Mouse (Mus musculus) large intestine, adult 2 months (tissue): ENCODE measurements at regions not wholly inside any gene's neighbourhood (a gene's known extent, or its start where the extent isn't known, plus 50 kb on each side); places are given as distances from the start of the nearest gene placed in this dataset.

Source experiments
- DNase-seq: peaks from one replicate; pipeline ENCODE4 v3.0.0-alpha.2; 2012; ENCODE audit warnings: low read depth, low spot score
- WGBS: fragments of 180-500 bp; shearing (Covaris S2); methylation state at CpG from one replicate; pipeline ENCODE4 v1.1.7; 2018; 5-methylcytosine and 5-hydroxymethylcytosine counted together

DNA sequence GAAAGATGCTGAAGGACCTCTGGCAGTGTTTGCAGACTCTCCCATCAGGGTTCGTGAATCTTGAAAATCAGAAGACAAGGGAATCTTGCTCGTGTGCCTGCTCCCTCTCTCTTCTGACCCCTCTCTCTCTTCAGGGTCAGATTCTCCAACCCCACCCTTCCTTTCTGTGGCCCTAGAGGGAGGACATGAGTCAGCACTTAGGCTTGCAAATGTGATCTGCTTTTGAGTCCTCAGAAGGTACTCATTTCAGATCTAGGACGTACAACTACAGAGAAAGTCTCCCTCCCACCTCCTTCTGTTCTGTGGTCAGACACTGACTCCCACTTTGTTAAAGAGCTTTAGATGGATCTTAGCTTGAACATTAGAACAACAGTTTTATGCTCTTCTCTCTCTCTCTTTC, 156.9 kb upstream of the Prdm1 start:
- WGBS, result 59% methylated on average over 3 of the region's 3 CpGs
- DNase-seq, result no peak

DNA sequence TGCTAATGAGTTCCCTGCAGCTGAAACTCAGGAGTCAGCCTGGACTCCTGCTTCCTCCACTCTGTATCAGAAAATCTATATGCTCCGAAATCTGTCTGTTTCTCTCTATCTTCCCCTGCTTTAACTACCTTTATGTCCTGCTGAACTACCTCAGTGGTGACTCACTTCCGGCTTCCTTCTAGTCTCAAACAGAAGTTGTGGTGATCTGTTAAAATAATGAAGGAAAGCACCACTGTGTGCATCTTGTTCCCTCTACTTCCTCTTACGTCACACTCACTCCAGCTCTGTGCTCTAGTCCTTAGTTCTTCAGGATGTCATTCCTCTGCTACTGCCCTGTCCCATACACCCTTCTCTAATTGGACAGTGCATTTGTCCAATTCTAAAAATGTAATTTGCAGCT, 148.2 kb upstream of the Prdm1 start:
- no peak for DNase-seq
- WGBS, result 83% methylated on average over 3 of the region's 3 CpGs

DNA sequence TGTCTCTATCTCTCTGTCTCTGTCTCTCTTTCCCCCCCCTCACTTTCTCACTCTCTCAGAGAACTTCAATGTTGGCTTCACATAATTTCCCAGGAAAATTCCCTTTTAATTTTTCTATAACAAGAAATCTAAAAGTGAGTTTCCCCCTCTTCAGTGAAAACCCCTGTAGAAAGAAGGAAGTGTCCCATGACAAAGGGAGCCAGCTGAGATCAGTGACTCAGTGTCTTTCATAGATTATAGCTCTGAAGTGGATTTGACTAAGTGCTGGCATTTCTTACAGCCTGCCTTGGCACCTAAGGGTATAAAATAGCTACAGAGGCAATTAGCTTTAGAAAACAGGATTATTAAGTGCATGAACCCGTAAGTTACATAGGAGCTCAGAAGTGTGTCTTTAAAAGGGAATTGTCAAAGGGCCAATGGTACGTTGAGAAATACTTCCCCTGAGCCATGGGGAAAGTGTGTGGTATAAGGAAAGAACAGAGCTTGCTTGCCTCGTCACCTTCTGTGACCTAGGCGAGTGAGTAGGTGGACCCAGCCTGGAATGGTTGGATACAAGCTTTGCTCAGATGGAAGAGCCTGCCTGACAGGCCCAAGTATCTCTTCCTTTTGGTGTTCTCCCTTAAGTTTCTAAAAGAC, 137.3 kb upstream of the Prdm1 start:
- 87% methylated on average over 4 of the region's 4 CpGs for WGBS

DNA sequence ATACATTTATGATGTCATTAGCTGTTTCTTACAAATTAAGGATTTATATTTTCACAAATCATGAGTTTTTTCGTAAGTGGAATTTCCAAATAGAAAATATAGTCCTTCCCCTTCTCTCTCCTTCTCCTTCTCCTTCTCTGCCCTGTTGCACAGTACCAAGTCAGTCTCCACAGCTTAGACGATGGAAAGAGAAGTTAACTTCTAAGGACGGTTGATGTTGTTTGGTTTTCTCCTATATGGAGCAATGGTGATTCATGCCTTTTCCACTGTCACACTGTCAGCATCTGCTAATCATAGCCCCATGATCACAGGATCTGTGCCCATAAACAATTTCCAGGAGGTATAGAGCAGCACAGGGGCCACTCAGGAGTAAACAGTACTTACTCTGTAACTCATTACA, 131.2 kb upstream of the Prdm1 start:
- 77% methylated on average over 3 of the region's 3 CpGs for WGBS
- no peak for DNase-seq

More for the DNA sequence above, 137.3 kb upstream of the Prdm1 start:
- no peak for DNase-seq

GRCm38 (mm10) chr10:44653761-44654160, 125.5 kb upstream of the Prdm1 start:
- DNase-seq, result no peak
- 76% methylated on average over 5 of the region's 5 CpGs for WGBS

DNA sequence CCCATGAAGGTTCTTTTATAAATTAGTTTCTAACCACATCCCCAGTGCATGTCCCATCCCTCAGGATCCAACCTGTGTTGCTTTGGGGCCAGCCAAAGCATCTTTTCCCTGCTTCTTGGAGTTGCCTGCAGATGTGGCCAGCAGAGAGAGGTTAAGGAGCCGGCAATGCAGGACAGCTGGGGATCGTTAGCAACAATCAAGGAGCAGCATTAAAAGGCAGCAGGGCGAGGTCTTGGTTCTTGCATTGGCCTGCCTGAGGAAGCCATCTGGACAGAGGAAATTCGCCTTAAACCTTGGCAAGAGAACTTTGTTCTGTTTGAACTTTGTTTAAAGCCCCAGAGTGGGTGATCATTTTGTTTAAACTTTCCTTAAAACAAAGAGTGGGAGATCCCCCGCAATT, 118.7 kb upstream of the Prdm1 start:
- WGBS, result 27% methylated on average over 5 of the region's 5 CpGs

DNA sequence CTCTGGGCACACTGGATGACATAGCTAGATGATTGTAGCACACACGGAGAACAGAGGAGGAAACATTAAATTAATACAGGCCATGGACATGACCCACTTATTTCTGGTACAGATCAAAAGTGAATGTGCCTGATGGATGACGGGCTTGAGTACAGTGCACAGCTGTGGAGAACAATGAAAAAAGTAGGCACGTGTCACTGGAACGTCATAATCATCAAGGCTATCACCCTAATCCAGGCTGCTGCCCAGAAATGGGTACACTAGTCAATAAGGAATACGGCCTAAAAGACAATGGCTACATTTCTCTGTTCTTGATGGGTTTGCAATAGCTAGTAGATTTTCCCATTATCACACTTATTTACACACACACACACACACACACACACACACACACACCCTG, 118.3 kb upstream of the Prdm1 start:
- DNase-seq, result no peak
- WGBS, result 86% methylated on average over 5 of the region's 5 CpGs

More for the DNA sequence above, 118.7 kb upstream of the Prdm1 start:
- DNase-seq, result no peak

GRCm38 (mm10) chr10:44641616-44642015, 113.3 kb upstream of the Prdm1 start:
- DNase-seq, result no peak
- 86% methylated on average over 2 of the region's 2 CpGs for WGBS

GRCm38 (mm10) chr10:44640620-44641019, 112.3 kb upstream of the Prdm1 start:
- DNase-seq, result no peak

GRCm38 (mm10) chr10:44638678-44639077, 110.4 kb upstream of the Prdm1 start:
- no peak for DNase-seq
- WGBS, result 82% methylated on average over 2 of the region's 2 CpGs

More at GRCm38 (mm10) chr10:44640620-44641019, 112.3 kb upstream of the Prdm1 start:
- WGBS, result 96% methylated on average over 8 of the region's 8 CpGs

GRCm38 (mm10) chr10:44636786-44637185, 108.5 kb upstream of the Prdm1 start:
- no peak for DNase-seq
- 83% methylated on average over 3 of the region's 3 CpGs for WGBS

- no peak for DNase-seq
These were observed 107.8 kb upstream of the Prdm1 start for GRCm38 (mm10) chr10:44636061-44636460.

DNA sequence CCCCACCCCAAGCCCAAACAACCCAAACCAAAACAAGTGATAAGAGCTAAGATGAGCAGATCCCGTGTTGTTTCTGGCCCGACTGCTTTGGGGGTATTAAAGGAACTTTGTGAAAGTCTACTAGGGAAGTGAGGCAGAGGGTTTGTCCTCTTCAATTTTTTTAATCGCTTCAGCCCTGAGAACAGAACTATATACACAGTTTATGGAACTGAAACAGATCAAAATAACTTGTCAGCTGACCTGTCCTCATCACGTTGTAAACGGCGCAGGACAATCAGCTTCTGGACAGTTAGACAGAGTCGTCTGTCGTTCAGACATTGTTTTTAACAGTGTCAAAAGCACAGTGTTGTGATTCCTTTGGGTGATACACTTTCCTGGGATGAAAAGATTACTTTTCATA, 103.3 kb upstream of the Prdm1 start:
- WGBS, result 65% methylated on average over 8 of the region's 8 CpGs

DNA sequence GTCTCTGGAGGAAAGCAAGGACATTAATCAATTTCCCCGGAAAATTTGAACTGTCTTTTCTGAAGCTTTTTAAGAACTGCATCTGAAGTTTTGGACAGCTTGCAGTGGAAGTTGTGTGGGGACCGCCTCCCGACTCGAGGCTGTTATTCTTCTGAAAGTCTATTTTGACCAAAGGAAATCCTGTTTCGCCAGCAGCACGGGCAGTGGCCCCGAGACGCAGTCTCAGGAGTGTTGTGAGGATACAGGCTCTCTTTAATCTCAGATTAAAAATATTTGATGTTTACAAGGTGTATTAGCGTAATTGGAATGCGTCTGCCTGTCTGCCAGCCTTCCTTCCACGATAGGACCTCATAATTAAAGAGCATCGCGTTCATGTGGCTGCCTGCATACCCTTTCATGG, 102.2 kb upstream of the Prdm1 start:
- no peak for DNase-seq
- 68% methylated on average over 13 of the region's 13 CpGs for whole genome bisulfite sequencing

More for the DNA sequence above, 103.3 kb upstream of the Prdm1 start:
- DNase-seq, result no peak

DNA sequence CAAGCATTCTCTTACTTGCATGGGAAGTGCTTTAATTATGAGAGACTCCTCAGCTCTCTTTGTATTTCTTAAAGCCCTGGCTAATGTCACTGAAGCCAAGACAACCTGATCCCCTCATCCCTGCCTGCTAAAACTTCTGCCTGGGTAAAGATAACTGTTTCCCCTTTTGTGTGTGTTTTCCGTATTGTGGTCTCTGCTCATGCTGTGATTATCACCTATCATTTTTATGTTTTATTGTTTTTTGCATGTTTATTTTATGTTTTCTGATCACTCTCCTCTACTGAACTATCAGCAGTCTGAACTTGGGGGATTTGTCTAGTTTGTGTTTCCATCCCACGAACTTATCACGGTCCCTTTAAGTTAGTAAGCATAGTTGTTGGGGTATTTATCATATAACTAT, 100.1 kb upstream of the Prdm1 start:
- WGBS, result 91% methylated on average over 3 of the region's 3 CpGs
- no peak for DNase-seq

DNA sequence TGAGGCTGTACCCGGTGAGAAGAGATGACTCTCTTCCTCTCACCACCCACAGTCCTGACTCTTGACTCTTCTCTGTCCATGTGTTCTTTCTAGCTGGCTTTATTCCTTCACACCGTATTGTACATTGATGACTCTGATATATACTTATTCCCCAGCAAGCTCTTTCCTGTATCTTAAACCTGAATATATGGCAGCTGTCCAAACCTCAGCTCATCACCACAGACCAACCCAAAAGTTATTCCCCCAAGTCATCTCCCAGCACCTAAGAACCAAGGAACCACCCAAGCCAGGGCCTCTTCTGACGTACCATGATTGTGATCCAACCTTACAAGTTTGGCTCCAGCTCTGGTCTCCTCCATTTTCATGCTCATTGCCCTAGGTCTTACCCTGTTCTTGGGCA, 99.1 kb upstream of the Prdm1 start:
- DNase-seq, result no peak
- 96% methylated on average over 3 of the region's 3 CpGs for WGBS

DNA sequence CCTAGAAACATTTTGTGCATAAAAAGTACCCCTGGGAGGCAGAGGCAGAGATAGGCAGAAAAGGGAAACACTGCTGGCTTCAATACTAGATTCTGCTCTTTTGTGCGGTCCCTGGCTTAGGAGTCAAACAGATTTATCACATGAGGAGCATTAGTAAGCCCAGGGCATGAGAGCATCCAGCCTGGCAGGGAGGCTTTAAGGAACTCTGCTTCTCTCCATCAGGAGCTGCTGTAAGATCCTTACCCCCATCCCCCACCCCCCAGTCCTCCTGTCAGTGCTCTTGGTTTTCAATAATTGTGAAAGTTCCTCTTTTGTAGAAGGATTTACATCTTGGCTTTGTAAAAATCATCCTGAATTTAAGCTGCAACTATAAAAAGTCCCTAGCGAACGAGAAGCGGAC, 97.2 kb upstream of the Prdm1 start:
- 79% methylated on average over 4 of the region's 4 CpGs for WGBS
- no peak for DNase-seq

DNA sequence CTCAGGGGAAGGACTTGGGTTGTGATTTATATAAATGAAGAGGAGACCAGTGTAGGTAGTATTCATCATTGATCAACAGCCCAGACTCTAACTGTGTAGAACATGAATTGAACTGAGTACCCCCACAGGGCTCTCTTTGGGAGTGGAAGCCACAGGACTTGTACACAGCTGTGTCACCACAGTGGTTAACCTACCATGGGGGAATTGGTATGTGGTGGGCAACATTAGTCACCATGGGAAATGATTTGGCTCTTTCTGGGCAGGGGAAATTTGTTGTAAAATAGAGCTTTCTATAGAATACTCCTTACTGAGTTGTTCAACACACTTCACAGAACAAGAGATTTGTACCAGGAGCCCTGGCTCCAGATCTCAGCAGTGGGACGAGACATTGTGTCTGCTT, 87.3 kb upstream of the Prdm1 start:
- DNase-seq, result no peak
- WGBS, result 93% methylated on average over 1 of the region's 1 CpGs

- no peak for DNase-seq
- 92% methylated on average over 7 of the region's 7 CpGs for WGBS
These were observed 84.3 kb upstream of the Prdm1 start for GRCm38 (mm10) chr10:44612571-44612970.

- WGBS, result 93% methylated on average over 5 of the region's 5 CpGs
- DNase-seq, result no peak
These were observed 83.1 kb upstream of the Prdm1 start for GRCm38 (mm10) chr10:44611399-44611798.

DNA sequence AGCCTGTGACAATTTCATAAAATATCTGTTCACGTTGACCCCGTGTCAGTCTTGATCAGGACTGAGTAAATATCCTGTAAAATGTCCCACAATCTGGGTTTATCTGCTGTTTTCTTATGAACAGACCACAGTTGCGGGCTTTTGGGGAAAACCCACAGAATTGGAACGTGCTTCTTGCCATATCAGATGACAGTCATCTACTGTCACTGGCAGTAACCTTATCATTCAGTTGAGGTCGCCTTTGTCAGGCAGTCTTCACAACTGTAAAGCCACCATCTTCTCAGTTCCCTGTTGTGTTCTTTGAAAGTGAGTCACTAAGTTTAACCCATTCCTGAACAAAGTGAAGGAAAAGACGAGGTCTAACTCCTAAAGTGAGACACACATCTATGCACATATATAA, 80.9 kb upstream of the Prdm1 start:
- no peak for DNase-seq
- 81% methylated on average over 6 of the region's 6 CpGs for WGBS

- no peak for DNase-seq
- 14% methylated on average over 5 of the region's 5 CpGs for WGBS
These were observed 79.1 kb upstream of the Prdm1 start for GRCm38 (mm10) chr10:44607334-44607851.
